Mouse (Mus musculus) thymus, adult 2 months (tissue): ENCODE measurements around the gene Prkg1. TPM values are rescaled to one million over a fixed set of nuclear protein-coding genes. Genes with fewer than 3 reads are reported as not detected.

Source experiments
- DNase-seq: peaks from one replicate; pipeline ENCODE4 v3.0.0; 2021
- H3K27ac ChIP-seq: fragments of 200-500 bp; 2 replicates; pipeline ENCODE4 v1.5.1; 2012; ENCODE audit warnings: low read length, control low read depth; ENCODE audit not compliant: control insufficient read depth, insufficient read depth
- H3K27me3 ChIP-seq: fragments of 200-500 bp; 2 replicates; pipeline ENCODE4 v1.6.1; 2012; ENCODE audit warnings: mild to moderate bottlenecking, low read length, moderate library complexity, mixed read lengths; ENCODE audit not compliant: control insufficient read depth, insufficient read depth
- H3K36me3 ChIP-seq: fragments of 200-500 bp; 2 replicates; pipeline ENCODE4 v1.6.1; 2012; ENCODE audit warnings: mild to moderate bottlenecking, low read length, moderate library complexity; ENCODE audit not compliant: control insufficient read depth, insufficient read depth
- H3K4me1 ChIP-seq: fragments of 200-500 bp; replicated peaks from 2 replicates; pipeline ENCODE4 v1.6.1; 2012; ENCODE audit warnings: low read length; ENCODE audit not compliant: control insufficient read depth, insufficient read depth
- H3K4me3 ChIP-seq: fragments of 200-500 bp; 2 replicates; pipeline ENCODE4 v1.5.1; 2012; ENCODE audit warnings: mild to moderate bottlenecking, low read length, control low read depth, moderate library complexity; ENCODE audit not compliant: control insufficient read depth, insufficient read depth
- CTCF ChIP-seq: fragments of 200-500 bp; IDR thresholded peaks from 2 replicates; pipeline ENCODE4 v1.5.1; 2012; ENCODE audit warnings: mild to moderate bottlenecking, control low read depth, low read length, moderate library complexity, borderline replicate concordance; ENCODE audit not compliant: control insufficient read depth, poor library complexity, insufficient read depth; ENCODE audit errors: extremely low read depth
- POLR2A ChIP-seq: fragments of 200-500 bp; IDR thresholded peaks from 2 replicates; pipeline ENCODE4 v1.6.1; 2012; ENCODE audit warnings: mild to moderate bottlenecking, low read length, control low read depth, moderate library complexity; ENCODE audit not compliant: control insufficient read depth, poor library complexity, insufficient read depth; ENCODE audit errors: extremely low read depth
- WGBS: fragments of 180-500 bp; shearing (Covaris S2); methylation state at CpG from one replicate; pipeline ENCODE4 v1.1.7; 2018; 5-methylcytosine and 5-hydroxymethylcytosine counted together
- polyA plus RNA-seq: library from polyadenylated mRNA; depleted of rRNA; stranded (reverse); fragments of >200 nt; gene quantifications from 2 replicates; pipeline ENCODE4 v1.2.3, GENCODE M21; 2012

Gene Prkg1
- polyA plus RNA-seq, 1 experiment = 0.26 TPM

DNA sequence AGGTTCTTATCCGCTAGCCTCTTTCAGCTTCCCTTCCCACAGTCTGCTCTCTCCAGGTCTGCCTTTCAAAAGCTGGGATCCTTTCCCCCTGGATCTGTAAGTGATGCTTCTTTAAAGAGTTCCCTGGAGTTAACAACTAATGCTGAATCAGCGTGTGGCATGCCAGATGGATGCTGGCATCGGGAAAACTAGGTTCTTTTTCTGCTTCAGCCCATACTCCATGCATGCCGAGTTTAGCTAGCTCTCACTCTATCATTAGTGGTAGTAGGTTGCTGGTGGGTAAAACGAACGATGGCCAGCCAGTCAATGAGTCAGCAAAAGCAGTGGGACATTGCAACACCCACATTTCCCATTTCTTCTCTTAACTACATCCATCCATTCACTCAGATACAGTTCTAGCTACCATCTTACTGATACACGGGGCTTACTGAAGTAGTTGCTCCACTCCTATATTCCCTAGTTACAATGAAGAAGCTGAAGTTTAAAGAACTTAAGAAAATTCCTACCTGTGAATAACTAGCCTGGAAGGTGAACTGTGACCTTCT lies 935.5 kb downstream of the Prkg1 start:
- no peak for DNase-seq
- TF ChIP-seq CTCF (no peak), POLR2A (no peak)
- Histone ChIP-seq H3K27me3 (no peaks in the 10 kb centered on the region), H3K4me1 (no peaks in the 10 kb centered on the region), H3K36me3 (no peaks in the 10 kb centered on the region), H3K27ac (no peak overlapping the region), H3K4me3 (no peak overlapping the region)
- WGBS = 91% methylated on average over 7 of the region's 7 CpGs

DNA sequence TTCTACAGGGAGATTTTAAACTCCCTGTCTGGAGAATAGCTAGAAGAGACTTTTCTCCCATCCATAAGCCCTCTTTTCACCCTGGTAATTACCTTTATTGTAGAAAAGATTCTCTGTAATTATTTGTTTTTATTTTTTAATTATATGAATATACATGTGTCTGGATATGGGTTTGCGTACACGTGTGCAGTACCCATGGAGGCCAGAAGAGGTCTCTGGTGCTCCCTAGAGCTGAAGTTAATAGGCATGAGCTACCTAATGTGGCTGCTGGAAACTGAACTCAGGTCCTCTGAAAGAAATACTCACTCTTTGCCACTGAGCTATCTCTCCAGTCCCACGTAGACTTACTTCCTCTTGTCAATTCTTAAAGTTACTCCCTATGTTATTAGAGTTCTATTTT lies 937.0 kb downstream of the Prkg1 start:
- TF ChIP-seq POLR2A (no peak), CTCF (no peak)
- H3K27me3 ChIP-seq = no peaks in the 10 kb centered on the region
- H3K4me3 ChIP-seq = no peak overlapping the region
- H3K27ac ChIP-seq = no peak overlapping the region
- peak; percentile 9 for DNase-seq
- no peaks in the 10 kb centered on the region for H3K4me1 ChIP-seq
- 92% methylated on average over 3 of the region's 3 CpGs for WGBS
- no peaks in the 10 kb centered on the region for H3K36me3 ChIP-seq

DNA sequence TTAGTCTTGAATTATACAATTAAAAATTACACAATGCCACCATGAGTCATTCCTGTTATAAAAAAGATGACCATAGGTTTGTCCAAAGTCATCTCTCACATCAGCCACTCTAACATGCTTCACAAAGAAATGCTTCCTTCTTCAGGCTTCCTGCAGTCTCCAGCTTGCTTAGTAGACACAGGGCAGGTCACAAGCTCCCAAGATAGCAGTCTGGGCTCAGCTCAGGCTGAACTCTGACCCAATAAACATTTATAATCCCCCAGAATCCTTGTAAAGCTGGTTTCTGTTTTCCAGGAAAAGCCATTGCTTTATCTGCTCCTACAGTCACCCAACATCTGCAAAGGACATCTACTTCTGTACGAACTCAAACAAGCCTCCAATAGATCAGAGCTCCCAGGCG lies 938.7 kb downstream of the Prkg1 start:
- H3K36me3 ChIP-seq = no peaks in the 10 kb centered on the region
- no peak for DNase-seq
- no peak overlapping the region for H3K4me3 ChIP-seq
- no peaks in the 10 kb centered on the region for H3K27me3 ChIP-seq
- no peaks in the 10 kb centered on the region for H3K4me1 ChIP-seq
- WGBS = 83% methylated on average over 2 of the region's 2 CpGs
- no peak overlapping the region for H3K27ac ChIP-seq
- TF ChIP-seq POLR2A = no peak
- TF ChIP-seq CTCF = no peak

DNA sequence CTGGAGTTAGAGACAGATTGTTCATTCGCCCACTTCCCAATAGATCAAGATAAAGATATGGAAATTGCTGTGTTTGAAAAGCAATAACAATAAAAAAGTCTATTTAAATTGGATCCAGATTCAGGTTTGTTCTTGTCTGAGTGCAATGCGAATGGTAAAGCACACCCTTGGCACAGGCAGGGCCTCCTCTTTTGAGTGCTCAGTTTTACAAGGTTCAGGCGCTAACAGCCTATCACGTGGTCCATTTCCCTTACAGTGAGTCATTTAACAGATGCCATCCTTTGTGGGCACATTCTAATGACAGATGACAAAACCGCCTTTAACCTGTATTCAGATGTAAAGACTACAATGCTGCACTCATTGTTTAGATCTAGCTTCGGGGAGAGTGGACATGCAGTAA lies 949.2 kb downstream of the Prkg1 start:
- 62% methylated on average over 6 of the region's 6 CpGs for WGBS
- Histone ChIP-seq H3K4me3 (no peak overlapping the region), H3K27ac (no peak overlapping the region), H3K27me3 (no peaks in the 10 kb centered on the region), H3K36me3 (no peaks in the 10 kb centered on the region), H3K4me1 (no peaks in the 10 kb centered on the region)
- no peak for DNase-seq
- TF ChIP-seq CTCF = no peak
- TF ChIP-seq POLR2A = no peak

DNA sequence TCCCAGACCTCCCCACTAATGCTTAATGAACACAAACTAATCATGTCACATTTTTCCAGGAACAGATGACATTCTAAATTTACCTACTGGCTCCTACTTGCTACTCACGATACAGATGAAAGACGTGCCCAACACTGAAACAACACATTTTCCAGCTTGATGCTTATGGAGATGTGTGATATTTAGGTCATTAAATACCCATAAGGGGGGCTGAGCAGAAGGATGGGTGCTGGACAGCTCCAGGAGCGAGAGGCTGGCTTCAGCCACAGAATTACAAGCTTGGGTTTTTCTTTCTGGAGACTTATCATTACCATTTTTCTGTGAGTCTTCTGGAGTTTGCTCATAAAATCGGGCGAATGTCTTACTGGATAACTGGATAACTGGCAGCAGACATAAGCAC lies 958.6 kb downstream of the Prkg1 start:
- no peak for TF ChIP-seq CTCF
- no peak for TF ChIP-seq POLR2A
- no peaks in the 10 kb centered on the region for H3K27me3 ChIP-seq
- DNase-seq = no peak
- no peak overlapping the region for H3K4me3 ChIP-seq
- H3K36me3 ChIP-seq = no peaks in the 10 kb centered on the region
- WGBS = 92% methylated on average over 5 of the region's 5 CpGs
- no peaks in the 10 kb centered on the region for H3K4me1 ChIP-seq
- H3K27ac ChIP-seq = no peak overlapping the region

DNA sequence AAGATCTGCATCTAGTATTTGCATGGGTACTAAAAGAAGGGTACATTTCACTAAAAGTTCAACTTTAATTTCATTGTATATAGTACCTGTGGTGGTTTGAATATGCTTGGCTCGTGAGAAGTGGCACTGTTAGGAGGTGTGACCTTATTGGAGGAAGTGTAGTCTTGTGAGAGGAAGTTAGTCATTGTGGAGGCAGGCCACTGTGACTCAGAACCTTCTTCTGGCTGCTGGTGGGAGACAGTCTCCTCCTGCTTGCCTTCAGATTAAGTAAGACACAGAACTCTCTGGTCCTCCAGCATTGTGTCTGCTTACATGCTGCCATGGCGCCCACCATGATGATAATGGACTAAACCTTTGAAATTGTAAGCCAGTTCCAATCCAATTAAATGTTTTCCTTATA lies 984.0 kb downstream of the Prkg1 start:
- H3K27me3 ChIP-seq = no peaks in the 10 kb centered on the region
- H3K36me3 ChIP-seq = no peaks in the 10 kb centered on the region
- 64% methylated on average over 2 of the region's 2 CpGs for WGBS
- H3K27ac ChIP-seq = no peak overlapping the region
- no peak overlapping the region for H3K4me3 ChIP-seq
- no peak for DNase-seq
- H3K4me1 ChIP-seq = no peaks in the 10 kb centered on the region
- TF ChIP-seq POLR2A (no peak), CTCF (no peak)

DNA sequence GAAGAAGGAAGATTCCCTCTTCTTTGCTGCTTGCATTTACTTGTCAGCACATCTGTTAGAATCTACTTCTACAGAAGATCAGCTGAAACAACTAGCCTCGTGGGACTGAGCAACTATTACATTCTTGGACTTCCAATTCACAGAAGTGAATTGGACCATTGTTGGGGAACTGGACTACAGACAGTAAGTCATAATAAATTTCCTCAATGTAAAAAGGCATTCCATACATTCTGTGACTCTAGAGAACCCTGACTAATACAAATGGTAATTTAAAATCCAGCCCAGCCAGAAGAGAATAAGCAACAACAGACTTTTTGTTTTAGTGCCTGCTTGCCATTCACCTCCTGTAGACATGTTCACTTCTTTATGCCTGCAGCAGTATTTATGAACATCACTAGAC lies 996.5 kb downstream of the Prkg1 start:
- Histone ChIP-seq H3K4me1 (no peaks in the 10 kb centered on the region), H3K4me3 (no peak overlapping the region), H3K36me3 (no peaks in the 10 kb centered on the region), H3K27ac (no peak overlapping the region), H3K27me3 (no peaks in the 10 kb centered on the region)
- WGBS = 90% methylated on average over 1 of the region's 1 CpGs
- TF ChIP-seq POLR2A = no peak
- no peak for TF ChIP-seq CTCF
- no peak for DNase-seq
